ENCODE assay signal across 23 mouse cellular contexts in genomic region chr2:58496647-58497410, GRCm38 (mm10). TPM values are rescaled to one million over a fixed set of nuclear protein-coding genes. Genes with fewer than 3 reads are reported as not detected.
A peak's percentile ranks its signal among the peaks of the same experiment; 100 is the strongest.
DNase-seq lines count a peak whose midpoint lies in the region; ATAC-seq and TF ChIP-seq lines count a peak whose summit lies in the region.
"Had no signal": no experiment of that assay in that cellular context is flagged by ENCODE, and none has a peak within 500 bp of the region (broad histone marks: within the 10 kb centered on the region; RNA-seq: fewer than 3 reads in every experiment).

No protein-coding gene starts in this region.

- 70% methylated on average over 8 of the region's 8 CpGs for WGBS in limb, embryonic 12.5 days
- 79% methylated on average over 8 of the region's 8 CpGs for WGBS in limb, embryonic 10.5 days
- WGBS in intestine, embryonic 15.5 days: 51% methylated on average over 8 of the region's 8 CpGs
- 73% methylated on average over 8 of the region's 8 CpGs for WGBS in forebrain, embryonic 15.5 days

- no peak overlapping the region for H3K9ac ChIP-seq in limb, embryonic 12.5 days (replicated peaks)
- H3K9ac ChIP-seq in intestine, embryonic 15.5 days: no peak overlapping the region
- no peak overlapping the region for H3K9ac ChIP-seq in forebrain, embryonic 15.5 days (replicated peaks)
- H3K9ac ChIP-seq: kidney, embryonic 15.5 days; midbrain, embryonic 15.5 days had no signal

- TF ChIP-seq CTCF in gastrocnemius, adult 2 months (IDR thresholded peaks at IDR 0.05): no peak

- peak; percentile 66 for DNase-seq in gastrocnemius, adult 2 months
- DNase-seq in gastrocnemius, adult 8-10 months (ENCODE audit: low spot score in 2 of 2): no peak
- DNase-seq in limb, embryonic 10.5 days (ENCODE audit: low spot score): no peak
- DNase-seq in forelimb bud, embryonic 11.5 days (ENCODE audit: low read depth, low spot score): peak; percentile 19
- no peak for DNase-seq in cerebellum, adult 9-11 months
- DNase-seq: B cell, adult 2 months; cerebellum, adult 2 months; lung, adult 18-20 months; right cerebral cortex, postnatal 14 days; thymus, adult 18-20 months had no signal

- 0 out of 2 replicates have a peak, but pooled peaks cover 3% of the 10 kb centered on the region for H3K9me3 ChIP-seq in limb, embryonic 12.5 days
- H3K9me3 ChIP-seq in limb, embryonic 10.5 days (replicated peaks): no peaks in the 10 kb centered on the region
- no peaks in the 10 kb centered on the region for H3K9me3 ChIP-seq in intestine, embryonic 15.5 days
- H3K9me3 ChIP-seq in forebrain, embryonic 15.5 days: no peaks in the 10 kb centered on the region
- H3K9me3 ChIP-seq: kidney, embryonic 15.5 days; midbrain, embryonic 15.5 days had no signal

- H3K27ac ChIP-seq in gastrocnemius, adult 2 months: no peak overlapping the region; the same call in 1 of the 2 replicates
- peak overlapping the region; percentile 4; the same call in 1 of the 2 replicates for H3K27ac ChIP-seq in limb, embryonic 12.5 days
- no peak overlapping the region for H3K27ac ChIP-seq in limb, embryonic 10.5 days
- H3K27ac ChIP-seq in intestine, embryonic 15.5 days: no peak overlapping the region
- no peak overlapping the region for H3K27ac ChIP-seq in forebrain, embryonic 15.5 days (replicated peaks)
- H3K27ac ChIP-seq: kidney, embryonic 15.5 days; layer of hippocampus, adult 2 months; left cerebral cortex, adult 2 months; midbrain, embryonic 15.5 days had no signal

- H3K27me3 ChIP-seq in limb, embryonic 12.5 days: no peaks in the 10 kb centered on the region
- no peaks in the 10 kb centered on the region for H3K27me3 ChIP-seq in limb, embryonic 10.5 days (ENCODE audit: low read depth, poor library complexity, severe bottlenecking)
- H3K27me3 ChIP-seq in intestine, embryonic 15.5 days (replicated peaks): no peaks in the 10 kb centered on the region
- no peaks in the 10 kb centered on the region for H3K27me3 ChIP-seq in forebrain, embryonic 15.5 days
- H3K27me3 ChIP-seq: kidney, embryonic 15.5 days; midbrain, embryonic 15.5 days had no signal

- no peak overlapping the region for H3K4me2 ChIP-seq in limb, embryonic 12.5 days
- H3K4me2 ChIP-seq in intestine, embryonic 15.5 days (replicated peaks): no peak overlapping the region
- H3K4me2 ChIP-seq in forebrain, embryonic 15.5 days (replicated peaks): no peak overlapping the region
- H3K4me2 ChIP-seq: kidney, embryonic 15.5 days; midbrain, embryonic 15.5 days had no signal

- peaks cover 7% of the 10 kb centered on the region; the same call in 1 of the 2 replicates for H3K36me3 ChIP-seq in limb, embryonic 12.5 days
- H3K36me3 ChIP-seq in limb, embryonic 10.5 days: peaks cover 6% of the 10 kb centered on the region; the same call in 1 of the 2 replicates
- H3K36me3 ChIP-seq in intestine, embryonic 15.5 days: no peaks in the 10 kb centered on the region
- H3K36me3 ChIP-seq in forebrain, embryonic 15.5 days: no peaks in the 10 kb centered on the region
- H3K36me3 ChIP-seq: midbrain, embryonic 15.5 days had no signal

- intact Hi-C loops in gastrocnemius, adult 2 months (cut with DNase I): no loop called here

- H3K4me1 ChIP-seq in limb, embryonic 12.5 days (replicated peaks): peaks cover 7% of the 10 kb centered on the region
- no peaks in the 10 kb centered on the region for H3K4me1 ChIP-seq in limb, embryonic 10.5 days
- peaks cover 6% of the 10 kb centered on the region for H3K4me1 ChIP-seq in intestine, embryonic 15.5 days (replicated peaks)
- H3K4me1 ChIP-seq in forebrain, embryonic 15.5 days: peaks cover 6% of the 10 kb centered on the region
- H3K4me1 ChIP-seq: midbrain, embryonic 15.5 days had no signal

- H3K4me3 ChIP-seq in gastrocnemius, adult 2 months: peak overlapping the region; percentile 17; the same call in 1 of the 2 replicates
- no peak overlapping the region for H3K4me3 ChIP-seq in limb, embryonic 12.5 days (replicated peaks)
- no peak overlapping the region for H3K4me3 ChIP-seq in limb, embryonic 10.5 days
- H3K4me3 ChIP-seq in intestine, embryonic 15.5 days (replicated peaks): no peak overlapping the region
- no peak overlapping the region for H3K4me3 ChIP-seq in forebrain, embryonic 15.5 days
- H3K4me3 ChIP-seq: erythroblast, embryonic 14.5 days; kidney, embryonic 15.5 days; layer of hippocampus, adult 2 months; left cerebral cortex, adult 2 months; midbrain, embryonic 15.5 days had no signal

- ATAC-seq in limb, embryonic 12.5 days (ENCODE audit: insufficient number of reproducible peaks, insufficient read depth, low FRiP score, low TSS enrichment, low read depth): no peak
- peak; percentile 77 for ATAC-seq in intestine, embryonic 15.5 days
- no peak for ATAC-seq in forebrain, embryonic 15.5 days (replicated peaks)
- ATAC-seq: midbrain, embryonic 15.5 days had no signal

RNA-seq across cellular contexts. Expression of gene Gm17409, which starts 26.9 kb away (rescaled TPM):
- total RNA-seq in gastrocnemius, adult 2 months (2021): not detected
- total RNA-seq in gastrocnemius, adult 8-10 months (2022): not detected
- not detected in 2 replicates for polyA plus RNA-seq in limb, embryonic 12.5 days (2016; fragmentation: Nextera tagmentation; extraction: Ambion mirVana)
- polyA plus RNA-seq in limb, embryonic 10.5 days (2016; fragmentation: Nextera tagmentation; extraction: Ambion mirVana): not detected in 2 replicates
- polyA plus RNA-seq in intestine, embryonic 15.5 days (2015; fragmentation: Nextera tagmentation; extraction: Ambion mirVana): not detected in 2 replicates
- 0.19 TPM in 1 of 2 replicates, not detected in the other for polyA plus RNA-seq in forebrain, embryonic 15.5 days (2015; fragmentation: Nextera tagmentation; extraction: Ambion mirVana)
- total RNA-seq: adrenal gland, adult 18-20 months; heart, adult 18-20 months; layer of hippocampus, adult 2 months; left cerebral cortex, adult 2 months had no signal
- polyA plus RNA-seq: brain, embryonic 14.5 days; cerebellum, adult 2 months; erythroblast, embryonic 14.5 days; frontal cortex, adult 2 months; kidney, embryonic 15.5 days; limb, embryonic 14.5 days; midbrain, embryonic 15.5 days had no signal

Comparison
In these comparisons a context has a peak if more than half of its experiments do, and no peak if none do; other contexts are left out.
1. DNase-seq: peak in gastrocnemius, adult 2 months (single experiment) and forelimb bud, embryonic 11.5 days (single experiment); none in gastrocnemius, adult 8-10 months (0 of 2), limb, embryonic 10.5 days (single experiment) and cerebellum, adult 9-11 months (single experiment).